Mouse (Mus musculus): ENCODE data around the gene Klc2.

The Klc2 gene

DNA sequence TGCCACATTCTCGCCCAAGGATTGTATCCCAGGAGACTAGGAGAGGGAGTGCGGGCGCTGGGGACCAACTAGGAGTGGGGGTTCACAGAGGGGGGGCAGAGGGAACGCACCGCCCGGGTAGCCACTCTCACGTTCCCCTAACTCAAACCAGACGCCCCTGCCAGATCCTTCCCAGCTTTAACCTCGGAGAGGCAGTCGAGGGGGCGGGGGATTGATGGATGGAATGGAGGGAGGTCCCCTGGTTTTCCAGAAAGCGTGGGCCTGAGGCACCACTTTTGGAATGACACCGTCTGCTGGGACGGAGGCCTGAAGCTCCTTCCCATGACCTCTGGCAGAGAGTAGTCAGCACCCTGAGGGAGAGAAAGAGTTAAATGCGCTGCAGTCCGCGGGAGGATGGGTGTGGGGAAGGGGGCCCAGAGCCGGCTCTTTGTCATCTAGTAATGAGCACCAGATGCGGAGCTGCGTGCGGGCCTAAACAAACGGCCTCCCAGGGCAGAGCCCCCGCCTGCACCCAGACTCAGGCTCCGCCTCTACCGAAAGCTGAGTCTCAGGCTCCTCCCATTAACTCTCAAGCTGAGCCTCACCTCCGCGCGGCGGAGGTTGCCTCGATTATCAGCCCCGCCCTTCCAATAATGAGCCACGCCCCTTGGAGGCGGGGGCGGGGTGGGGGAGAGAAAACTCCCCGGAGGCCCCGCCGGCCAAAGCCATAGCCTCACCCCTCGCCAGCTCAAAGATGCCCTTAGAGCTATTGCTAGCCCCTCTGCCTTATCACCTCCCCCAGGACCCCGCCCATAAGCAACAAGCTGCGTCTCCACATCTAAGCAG is 46.6 kb downstream of the Klc2 start:
- DNase-seq: peak in 1 of 2 experiments; percentile 39

DNA sequence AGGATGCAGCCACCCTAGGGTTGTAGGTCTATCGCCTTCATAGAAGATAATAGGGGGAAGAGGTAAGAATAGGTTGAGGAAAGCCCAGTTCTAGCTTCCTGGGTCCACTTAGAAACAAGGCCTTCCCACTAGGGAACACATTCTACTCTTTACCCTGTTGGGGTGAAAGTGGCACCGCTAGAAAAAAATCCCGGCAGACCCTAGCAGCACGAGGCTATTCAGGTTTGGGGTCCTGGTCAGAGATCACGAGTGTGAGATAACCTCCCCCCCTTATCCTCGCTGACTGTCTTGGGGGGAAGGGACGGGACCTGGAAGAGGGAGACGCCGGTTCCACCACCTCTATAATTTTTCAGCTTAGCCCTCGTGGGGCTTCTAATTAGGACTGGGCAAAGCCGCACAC is 47.3 kb downstream of the Klc2 start:
- DNase-seq: no peak

DNA sequence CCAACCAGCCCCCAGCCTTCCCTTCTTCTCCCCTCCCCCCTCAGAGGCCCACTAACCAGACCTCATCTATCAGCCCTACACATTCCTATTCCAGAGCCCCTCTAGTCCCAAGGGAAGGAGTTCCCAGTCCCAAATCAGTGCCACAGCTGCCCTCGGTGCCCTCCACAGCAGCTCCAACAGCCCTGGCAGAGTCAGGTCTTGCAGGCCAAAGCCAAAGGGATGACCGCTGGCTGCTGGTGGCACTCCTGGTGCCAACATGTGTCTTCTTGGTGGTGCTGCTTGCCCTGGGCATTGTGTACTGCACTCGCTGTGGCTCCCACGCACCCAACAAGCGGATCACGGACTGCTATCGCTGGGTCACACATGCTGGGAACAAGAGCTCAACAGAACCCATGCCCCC is 48.4 kb downstream of the Klc2 start:
- no peak for DNase-seq

DNA sequence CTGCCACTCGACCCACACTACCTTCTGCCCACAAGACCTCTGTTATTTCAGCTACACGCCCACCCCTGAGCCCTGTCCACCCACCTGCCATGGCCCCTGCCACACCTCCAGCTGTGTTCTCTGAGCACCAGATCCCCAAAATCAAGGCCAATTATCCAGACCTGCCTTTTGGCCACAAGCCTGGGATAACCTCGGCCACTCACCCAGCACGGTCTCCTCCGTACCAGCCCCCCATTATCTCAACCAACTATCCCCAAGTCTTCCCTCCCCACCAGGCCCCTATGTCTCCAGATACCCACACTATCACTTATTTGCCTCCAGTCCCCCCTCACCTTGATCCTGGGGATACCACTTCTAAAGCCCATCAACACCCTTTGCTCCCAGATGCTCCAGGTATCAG is 48.9 kb downstream of the Klc2 start:
- DNase-seq: no peak

DNA sequence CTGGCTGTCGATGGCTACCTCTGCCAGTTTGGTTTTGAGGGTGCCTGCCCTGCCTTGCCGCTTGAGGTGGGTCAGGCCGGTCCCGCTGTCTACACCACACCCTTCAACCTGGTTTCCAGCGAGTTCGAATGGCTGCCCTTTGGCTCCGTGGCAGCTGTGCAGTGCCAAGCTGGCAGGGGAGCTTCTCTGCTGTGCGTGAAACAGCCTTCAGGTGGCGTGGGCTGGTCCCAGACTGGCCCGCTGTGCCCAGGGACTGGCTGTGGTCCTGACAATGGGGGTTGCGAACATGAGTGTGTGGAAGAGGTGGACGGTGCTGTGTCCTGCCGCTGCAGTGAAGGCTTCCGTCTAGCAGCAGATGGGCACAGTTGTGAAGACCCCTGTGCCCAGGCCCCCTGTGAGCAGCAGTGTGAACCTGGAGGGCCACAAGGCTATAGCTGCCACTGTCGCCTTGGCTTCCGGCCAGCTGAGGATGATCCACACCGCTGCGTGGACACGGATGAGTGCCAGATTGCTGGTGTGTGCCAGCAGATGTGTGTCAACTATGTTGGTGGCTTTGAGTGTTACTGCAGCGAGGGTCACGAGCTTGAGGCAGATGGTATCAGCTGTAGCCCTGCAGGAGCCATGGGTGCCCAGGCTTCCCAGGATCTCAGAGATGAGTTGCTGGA is 49.7 kb downstream of the Klc2 start:
- peak in 1 of 2 experiments; percentile 28 for DNase-seq

DNA sequence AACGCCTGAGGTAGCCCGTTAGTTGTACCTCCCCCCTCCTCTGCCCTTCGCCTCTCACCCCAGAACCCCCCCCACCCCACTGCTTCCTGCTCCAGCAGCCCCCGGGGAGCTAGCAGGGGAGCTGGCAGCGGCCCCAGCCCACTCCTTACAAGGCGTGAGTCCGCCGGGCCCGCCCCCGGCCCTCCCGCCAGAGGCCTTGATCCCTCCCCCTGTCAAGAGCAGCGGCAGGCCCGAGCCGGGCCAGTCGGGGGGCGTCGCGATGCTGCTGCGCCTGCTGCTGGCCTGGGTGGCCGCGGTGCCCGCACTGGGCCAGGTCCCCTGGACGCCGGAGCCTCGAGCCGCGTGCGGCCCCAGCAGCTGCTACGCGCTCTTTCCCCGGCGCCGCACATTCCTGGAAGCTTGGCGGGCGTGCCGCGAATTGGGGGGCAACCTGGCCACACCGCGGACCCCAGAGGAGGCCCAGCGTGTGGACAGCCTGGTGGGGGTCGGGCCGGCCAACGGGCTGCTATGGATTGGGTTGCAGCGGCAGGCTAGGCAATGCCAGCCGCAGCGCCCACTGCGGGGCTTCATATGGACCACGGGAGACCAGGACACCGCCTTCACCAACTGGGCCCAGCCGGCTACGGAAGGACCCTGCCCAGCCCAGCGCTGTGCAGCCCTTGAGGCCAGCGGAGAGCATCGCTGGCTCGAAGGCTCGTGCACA is 50.3 kb downstream of the Klc2 start, which contains the start of gene Cd248:
Gene Cd248 (plus strand): TSS at position 212 of the 703 bp plus-strand sequence.
- DNase-seq: peak; percentile 27 to 61

DNA sequence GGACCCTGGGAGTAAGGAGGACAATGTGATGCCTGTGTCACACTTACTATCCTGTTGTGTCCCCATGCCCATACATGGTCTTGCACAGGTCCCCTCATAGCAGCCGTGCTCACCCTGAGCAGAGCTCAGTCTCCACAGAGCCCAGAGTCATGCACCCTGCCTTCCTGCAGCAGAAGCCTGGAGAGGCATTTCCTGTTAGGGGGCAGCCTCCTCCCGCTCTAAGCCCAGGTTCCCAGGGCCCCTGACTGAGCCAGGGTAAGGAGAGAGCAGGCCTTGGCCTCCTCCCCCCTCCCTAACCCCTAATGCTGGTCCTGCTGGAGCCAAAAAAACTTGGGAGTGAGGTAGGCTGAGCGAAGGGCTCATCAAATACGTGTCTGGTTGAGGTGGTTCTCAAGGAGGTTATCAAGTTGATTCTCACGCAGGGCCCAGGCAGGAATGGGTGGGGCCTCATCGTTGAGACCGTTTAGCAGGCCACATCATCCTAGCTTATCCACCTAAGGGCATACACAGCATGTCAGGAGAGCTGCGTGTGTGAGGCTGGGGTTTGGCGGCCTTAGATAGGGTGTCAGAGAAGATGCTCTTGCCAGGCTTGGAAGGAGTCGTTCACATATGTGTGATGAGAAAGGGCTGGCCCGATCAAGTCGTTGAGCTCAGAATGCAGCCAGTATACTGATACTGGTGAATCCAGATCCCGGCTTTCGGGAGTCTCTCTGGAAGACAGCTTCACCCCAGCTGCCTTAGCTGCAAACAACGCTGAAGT is 51.1 kb downstream of the Klc2 start:
- DNase-seq: no peak

DNA sequence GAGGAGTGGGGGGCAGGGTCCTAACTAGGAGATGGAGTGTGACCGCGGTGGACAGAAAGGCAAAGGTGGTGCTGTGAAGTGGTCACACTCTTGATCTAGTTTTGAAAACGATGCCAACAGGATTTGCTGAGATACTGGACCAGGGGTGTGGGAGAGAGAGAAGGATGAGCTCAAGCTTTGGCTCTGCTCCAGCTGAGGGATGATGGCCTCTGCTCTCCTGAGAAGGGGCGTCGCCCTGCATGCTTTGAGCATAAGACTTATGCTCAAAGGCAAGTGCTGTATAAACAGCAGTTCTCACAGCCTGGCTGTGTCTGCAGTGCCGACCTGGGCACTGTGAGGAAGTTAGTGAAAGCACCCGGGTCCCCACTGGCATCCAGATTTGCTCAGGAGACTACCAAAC is 53.3 kb downstream of the Klc2 start:
- peak in 1 of 2 experiments; percentile 39 for DNase-seq

DNA sequence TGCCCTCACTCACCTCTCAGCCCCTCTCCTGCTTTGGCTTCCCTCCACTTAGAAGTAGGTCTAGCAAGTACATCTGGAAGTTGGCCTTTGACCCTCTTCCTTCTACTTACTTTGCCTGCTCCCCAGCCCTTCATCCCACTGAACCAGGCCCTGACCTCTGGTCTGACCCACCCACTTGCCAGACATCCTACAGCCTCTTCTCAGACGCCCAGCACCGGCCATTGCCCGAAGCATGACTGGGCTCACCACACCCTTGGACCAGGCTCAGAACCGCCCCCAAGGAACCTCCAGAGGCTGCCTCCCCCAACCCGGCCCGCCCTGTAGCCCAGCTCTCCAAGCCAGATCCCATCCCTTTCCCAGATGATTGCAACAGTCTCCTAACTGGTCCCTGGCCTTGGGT is 55.9 kb downstream of the Klc2 start:
- no peak for DNase-seq

DNA sequence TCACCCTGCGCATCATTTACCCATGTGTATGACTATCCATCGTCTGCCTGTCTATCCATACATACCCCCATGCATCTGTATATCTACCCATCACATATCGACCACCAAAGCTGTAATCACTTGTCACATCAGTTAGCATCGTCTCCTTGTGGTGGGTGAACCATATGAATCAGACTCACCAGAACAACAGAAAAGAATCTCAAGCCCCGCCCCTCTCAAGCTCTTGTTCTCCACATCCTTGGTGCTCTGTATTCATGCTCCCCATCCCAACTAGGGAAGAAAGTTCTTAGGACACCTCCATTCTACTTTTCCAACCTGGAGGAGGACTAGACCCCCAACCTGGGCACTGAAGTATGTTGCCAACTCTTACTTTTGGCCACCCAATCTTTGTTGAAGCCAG is 56.3 kb downstream of the Klc2 start:
- no peak for DNase-seq

DNA sequence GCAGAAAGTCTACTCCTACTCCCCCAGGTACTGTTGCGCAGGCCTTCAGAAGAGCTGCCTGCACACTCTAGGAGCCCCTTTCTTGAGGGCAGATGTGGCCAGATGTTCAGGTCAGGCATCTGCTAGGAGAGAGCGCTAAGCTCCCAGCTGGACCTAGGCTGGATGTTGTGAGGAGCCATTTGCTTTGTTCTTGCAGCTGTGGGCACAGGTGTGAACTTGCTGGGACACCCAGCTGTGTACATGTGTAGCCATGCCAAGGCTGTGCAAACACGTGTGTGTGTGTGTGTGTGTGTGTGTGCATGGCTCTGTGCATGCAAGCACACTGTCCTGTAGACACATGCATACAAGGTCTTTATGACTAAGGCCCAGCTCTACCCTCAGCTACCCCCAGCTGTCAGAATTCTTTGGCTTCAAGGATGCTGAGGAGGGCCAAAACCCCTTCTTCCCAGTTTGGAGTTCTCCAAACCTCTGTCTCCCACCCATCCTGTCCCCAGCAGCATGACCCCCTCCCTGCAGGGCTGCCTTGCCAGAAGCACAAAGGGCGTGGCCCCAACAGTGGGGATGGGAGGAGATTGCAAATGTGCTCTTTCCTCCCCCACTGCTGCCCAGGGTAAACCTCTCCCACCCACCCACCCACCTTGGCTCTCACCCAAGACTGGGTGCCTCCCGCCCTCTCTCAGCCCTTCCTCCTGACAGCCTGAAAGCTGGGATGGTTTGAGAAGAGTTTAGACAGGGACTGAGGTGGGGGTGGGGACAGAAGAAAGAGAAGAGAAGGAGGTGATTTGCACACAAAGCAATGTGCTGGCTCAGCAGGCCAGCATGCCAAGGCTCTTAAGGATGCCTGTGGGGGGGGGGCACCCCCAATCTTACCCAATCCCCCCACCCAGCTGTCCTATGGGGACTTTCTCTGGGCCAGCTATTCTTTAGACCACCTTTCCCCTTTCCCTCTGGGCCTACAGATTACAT is 57.7 kb downstream of the Klc2 start:
- no peak for DNase-seq

DNA sequence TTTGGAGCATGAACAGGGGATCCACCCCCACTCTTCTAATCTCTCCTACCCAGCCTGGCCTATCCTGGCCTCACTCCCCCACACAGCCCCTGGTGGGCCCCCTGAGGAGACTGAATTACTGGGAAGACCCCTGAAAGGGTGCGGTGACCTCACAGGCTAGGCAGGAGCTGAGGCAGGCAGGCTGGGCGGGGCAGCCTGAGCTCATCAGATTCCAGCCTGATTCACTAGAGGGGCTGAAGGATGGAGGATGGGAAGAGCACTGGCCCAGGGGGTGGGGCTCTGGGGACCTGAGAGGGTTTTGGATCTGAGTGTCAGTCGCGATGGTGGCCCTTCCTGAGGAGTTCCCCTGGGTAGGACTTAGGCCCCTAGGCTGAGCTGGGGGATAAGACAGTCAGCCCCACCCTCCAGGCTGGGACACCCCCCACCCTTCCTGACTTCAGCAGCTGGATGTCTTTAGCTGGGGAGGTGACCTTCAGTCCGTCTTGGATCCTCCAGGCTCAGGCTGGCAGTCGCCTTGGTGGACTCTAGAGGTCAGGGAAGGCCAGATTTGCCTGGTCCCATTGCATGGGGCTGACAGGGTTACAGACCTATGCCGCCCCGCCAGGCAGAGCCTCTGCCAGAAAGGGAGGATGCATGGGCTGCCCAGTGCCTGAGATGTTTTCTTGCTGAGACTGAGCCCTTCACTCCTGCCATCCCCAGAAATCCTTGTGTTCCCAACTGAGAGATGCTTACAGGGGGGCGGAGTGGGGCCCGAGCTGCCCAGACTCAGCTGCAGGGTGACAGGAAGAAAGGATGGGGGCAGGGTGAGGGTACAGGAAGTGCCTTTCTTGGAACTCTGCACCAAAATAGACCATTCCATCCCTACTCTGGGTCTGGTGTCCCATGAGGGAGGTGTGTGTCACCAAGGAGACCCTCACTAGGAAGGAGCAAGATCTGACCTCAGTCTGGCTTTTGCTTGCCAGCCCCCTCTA is 59.3 kb downstream of the Klc2 start:
- no peak for DNase-seq

DNA sequence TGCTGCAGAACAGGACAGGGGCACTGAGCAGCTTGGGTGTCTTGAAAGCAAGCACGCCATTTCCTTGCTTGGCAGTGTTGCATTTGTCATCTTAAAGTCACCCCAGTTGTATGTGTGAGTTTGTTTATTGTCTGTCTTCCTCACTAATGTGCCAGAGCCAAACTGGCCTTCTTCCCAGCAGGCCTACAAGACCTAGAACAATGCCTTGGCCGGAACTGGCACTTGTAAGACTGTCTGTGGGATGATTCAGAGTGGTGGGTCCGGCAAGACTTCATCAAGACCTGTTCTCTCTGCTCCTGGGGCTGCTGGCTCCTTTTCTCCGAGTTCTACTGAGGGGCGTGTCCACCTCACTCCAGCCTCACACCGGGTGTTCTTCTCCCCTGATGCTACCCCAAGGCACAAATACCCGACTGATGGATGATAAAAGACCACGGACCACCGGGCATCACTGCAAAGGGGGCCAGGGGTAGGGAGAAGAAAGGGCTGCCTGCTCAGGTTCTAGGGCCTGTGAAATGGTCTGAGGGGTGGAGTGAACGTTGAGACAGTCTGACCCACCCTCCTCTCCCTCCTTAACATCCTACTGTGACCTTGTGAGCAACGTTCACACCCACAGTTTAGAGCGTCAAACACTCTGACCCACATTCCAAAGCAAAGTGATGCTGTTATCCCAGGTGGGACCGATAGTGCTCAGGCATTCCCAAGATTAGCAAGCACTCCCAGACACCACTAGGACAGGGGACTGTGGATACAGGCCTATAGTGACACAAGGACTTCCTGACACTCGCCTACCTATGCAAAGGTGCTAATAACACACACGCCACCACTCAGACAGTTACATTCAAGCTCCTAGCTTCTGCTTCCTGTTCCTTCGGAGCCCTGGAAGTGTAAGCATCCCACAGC is 60.2 kb downstream of the Klc2 start:
- DNase-seq: no peak

Measured in cerebellum, postnatal 14 days (tissue).